Mouse (Mus musculus): ENCODE results near the gene Vmn1r116. TPM values are rescaled to one million over a fixed set of nuclear protein-coding genes. Genes with fewer than 3 reads are reported as not detected.
"Not testable (repeated sequence)": the region's sequence is repeated elsewhere in the genome, so short reads cannot be mapped to it uniquely, and the experiment has no call there.

Vmn1r116 gene
- not detected for polyA plus RNA-seq (2017; shearing (Covaris generic))

DNA sequence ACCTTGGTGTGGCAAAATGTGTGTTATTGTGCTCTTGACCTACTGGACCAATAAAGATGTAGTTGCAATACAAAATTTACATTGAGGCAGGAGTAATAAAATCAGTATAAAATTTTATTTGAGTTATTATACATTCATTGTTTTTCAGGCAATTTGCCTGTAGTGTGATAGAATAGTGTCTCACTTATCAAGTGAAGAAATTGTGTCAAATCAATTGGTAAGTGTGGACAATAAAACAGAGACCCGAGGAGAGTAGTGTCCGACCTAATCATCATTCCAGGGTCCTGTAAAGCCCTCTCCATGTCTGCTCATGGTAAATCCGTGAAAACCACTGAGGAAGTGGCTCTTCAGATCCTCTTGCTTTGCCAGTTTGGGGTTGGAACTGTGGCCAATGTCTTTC, at the start of gene Vmn1r116:
Gene Vmn1r116, plus strand, starts transcription at position 301 of the 400 bp plus-strand sequence.
- ATAC-seq, result not testable (repeated sequence)

DNA sequence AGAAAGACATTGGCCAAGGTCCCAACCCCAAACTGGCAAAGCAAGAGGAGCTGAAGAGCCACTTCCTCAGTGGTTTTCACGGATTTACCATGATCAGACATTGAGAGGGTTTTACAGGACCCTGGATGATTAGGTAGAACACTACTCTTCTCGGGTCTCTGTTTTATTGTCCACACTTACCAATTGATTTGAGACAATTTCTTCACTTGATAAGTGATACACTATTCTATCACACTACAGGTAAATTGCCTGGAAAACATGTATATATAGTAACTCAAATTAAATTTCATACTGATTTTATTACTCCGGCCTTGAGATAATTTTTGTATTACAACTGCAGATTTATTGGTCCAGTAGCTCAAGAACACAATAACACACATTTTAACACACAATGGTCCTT, 27.2 kb upstream of the Vmn1r116 start, which contains the start of gene Vmn1r115:
Gene Vmn1r115, minus strand, starts transcription at position 101 of the 400 bp plus-strand sequence.
- not testable (repeated sequence) for ATAC-seq

DNA sequence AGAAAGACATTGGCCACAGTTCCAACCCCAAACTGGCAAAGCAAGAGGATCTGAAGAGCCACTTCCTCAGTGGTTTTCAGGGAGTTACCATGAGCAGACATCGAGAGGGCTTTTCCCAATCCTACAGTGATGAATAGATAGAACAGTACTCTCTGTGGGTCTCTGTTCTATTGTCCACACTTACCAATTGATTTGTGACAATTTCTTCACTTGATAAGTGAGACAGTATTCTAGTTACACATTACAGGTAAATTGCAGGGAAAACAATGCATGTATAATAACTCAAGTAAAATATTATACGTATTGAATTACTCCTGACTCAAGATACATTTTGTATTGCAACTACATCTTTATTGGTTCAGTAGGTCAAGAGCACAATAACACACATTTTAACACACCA, 12.0 kb downstream of the Vmn1r116 start, which contains the start of gene Vmn1r117:
Gene Vmn1r117, minus strand, starts transcription at position 101 of the 400 bp plus-strand sequence.
- ATAC-seq, result not testable (repeated sequence)

DNA sequence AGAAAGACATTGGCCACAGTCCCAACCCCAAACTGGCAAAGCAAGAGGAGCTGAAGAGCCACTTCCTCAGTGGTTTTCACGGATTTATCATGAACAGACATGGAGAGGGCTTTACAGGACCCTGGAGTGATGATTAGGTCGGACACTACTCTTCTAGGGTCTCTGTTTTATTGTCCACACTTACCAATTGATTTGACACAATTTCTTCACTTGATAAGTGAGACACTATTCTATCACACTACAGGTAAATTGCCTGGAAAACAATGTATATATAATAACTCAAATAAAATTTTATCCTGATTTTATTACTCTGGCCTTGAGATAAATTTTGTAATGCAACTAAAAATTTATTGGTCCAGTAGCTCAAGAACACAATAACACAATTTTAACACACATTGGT, 40.2 kb downstream of the Vmn1r116 start, which contains the start of gene Vmn1r118:
Gene Vmn1r118, minus strand, starts transcription at position 101 of the 400 bp plus-strand sequence.
- not testable (repeated sequence) for ATAC-seq

Other genes starting within 250 kb of the Vmn1r116 start
- gene Vmn1r107, start 203.3 kb upstream of the Vmn1r116 start, polyA plus RNA-seq (2017; shearing (Covaris generic)), result not detected
- gene Vmn1r111, start 169.0 kb upstream of the Vmn1r116 start, polyA plus RNA-seq (2017; shearing (Covaris generic)), result not detected
- gene Gm10668, start 141.6 kb upstream of the Vmn1r116 start, polyA plus RNA-seq (2017; shearing (Covaris generic)), result not detected
- not detected for gene Vmn1r112, start 101.1 kb upstream of the Vmn1r116 start, polyA plus RNA-seq (2017; shearing (Covaris generic))
- gene Vmn1r113, start 85.0 kb upstream of the Vmn1r116 start, polyA plus RNA-seq (2017; shearing (Covaris generic)), result not detected
- gene Vmn1r114, start 60.1 kb upstream of the Vmn1r116 start, polyA plus RNA-seq (2017; shearing (Covaris generic)), result not detected
- not detected for gene Vmn1r115, start 27.3 kb upstream of the Vmn1r116 start, polyA plus RNA-seq (2017; shearing (Covaris generic))
- not detected for gene Vmn1r117, start 11.9 kb downstream of the Vmn1r116 start, polyA plus RNA-seq (2017; shearing (Covaris generic))
- gene Vmn1r118, start 40.1 kb downstream of the Vmn1r116 start, polyA plus RNA-seq (2017; shearing (Covaris generic)), result not detected
- gene Vmn1r119, start 140.2 kb downstream of the Vmn1r116 start, polyA plus RNA-seq (2017; shearing (Covaris generic)), result not detected
- not detected for gene Vmn1r120, start 181.5 kb downstream of the Vmn1r116 start, polyA plus RNA-seq (2017; shearing (Covaris generic))
- gene Vmn1r121, start 226.3 kb downstream of the Vmn1r116 start, polyA plus RNA-seq (2017; shearing (Covaris generic)), result not detected